Mouse (Mus musculus) myocyte (in vitro differentiated cells): ENCODE data around the gene Grin1.
A peak's percentile ranks its signal among the peaks of the same experiment; 100 is the strongest.

Source experiments
- CEBPB ChIP-seq: IDR thresholded peaks from 2 replicates; pipeline ENCODE4 v1.6.1; 2011; ENCODE audit warnings: mild to moderate bottlenecking, moderate library complexity; ENCODE audit not compliant: poor library complexity, insufficient read depth, severe bottlenecking
- E2F4 ChIP-seq: IDR thresholded peaks from one replicate; pipeline ENCODE4 v1.6.1; 2011; ENCODE audit warnings: mild to moderate bottlenecking, control low read depth, moderate library complexity; ENCODE audit not compliant: insufficient read depth
- MAX ChIP-seq: IDR thresholded peaks from one replicate; pipeline ENCODE4 v1.6.1; 2011; ENCODE audit warnings: low read depth, mild to moderate bottlenecking, control low read depth
- POLR2A ChIP-seq: IDR thresholded peaks from one replicate; pipeline ENCODE4 v1.6.1; 2011; ENCODE audit warnings: low read depth, mild to moderate bottlenecking, control low read depth, moderate library complexity; ENCODE audit not compliant: insufficient read length
- POLR2AphosphoS2 ChIP-seq: IDR thresholded peaks from one replicate; pipeline ENCODE4 v1.6.1; 2011; ENCODE audit warnings: low read depth, control low read depth; ENCODE audit not compliant: insufficient read length
- REST ChIP-seq: IDR thresholded peaks from one replicate; pipeline ENCODE4 v1.6.1; 2011; ENCODE audit warnings: mild to moderate bottlenecking, control low read depth, moderate library complexity; ENCODE audit not compliant: insufficient read depth, insufficient read length
- TCF12 ChIP-seq: IDR thresholded peaks from one replicate; pipeline ENCODE4 v1.6.1; 2011; ENCODE audit warnings: mild to moderate bottlenecking, control low read depth; ENCODE audit not compliant: poor library complexity, insufficient read depth, severe bottlenecking
- TCF3 ChIP-seq: IDR thresholded peaks from one replicate; pipeline ENCODE4 v1.6.1; 2011; ENCODE audit warnings: low read depth, control low read depth; ENCODE audit not compliant: insufficient read length
- USF1 ChIP-seq: IDR thresholded peaks from one replicate; pipeline ENCODE4 v1.6.1; 2011; ENCODE audit warnings: low read depth, mild to moderate bottlenecking, control low read depth, moderate library complexity

DNA sequence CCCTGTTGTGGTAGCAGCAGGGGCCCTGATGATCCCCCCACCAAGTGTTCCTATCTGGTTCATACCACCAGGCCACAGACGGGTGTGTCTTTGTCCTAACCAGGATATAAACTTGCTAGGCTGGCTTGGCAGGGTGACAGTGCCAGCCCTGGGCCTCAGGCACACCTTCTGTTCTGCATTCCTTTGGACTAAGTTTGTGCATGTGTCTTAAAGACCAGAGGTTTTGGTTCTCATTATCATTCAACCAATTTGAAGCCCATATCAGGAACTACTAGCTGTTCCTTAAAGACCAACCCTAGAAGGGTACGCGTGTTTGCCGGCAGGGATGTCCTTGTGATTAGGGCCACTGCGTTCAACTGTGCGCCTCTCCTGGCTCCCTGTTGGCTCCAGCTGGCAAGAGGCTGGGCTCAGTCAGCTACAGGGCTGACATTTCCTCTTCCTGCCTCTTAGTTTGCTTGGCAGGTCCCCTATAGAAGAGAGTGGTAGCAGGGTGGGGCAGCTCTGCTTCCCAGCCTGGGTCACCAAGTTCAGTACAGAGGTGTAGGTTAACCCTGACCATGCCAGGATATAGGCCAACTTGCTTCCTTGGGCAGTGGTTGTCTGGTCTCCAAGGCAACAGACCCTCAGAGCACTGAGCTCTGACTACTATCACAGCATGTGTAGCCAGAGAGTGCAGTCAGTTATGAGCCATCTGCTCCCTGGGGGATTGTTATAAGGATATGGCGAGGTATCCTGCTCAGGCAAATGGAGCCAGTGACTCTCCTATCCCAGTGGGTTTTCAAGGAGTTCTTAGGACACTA is 31.9 kb downstream of the Grin1 start:
- TF ChIP-seq POLR2A (no peak), REST (no peak), TCF3 (no peak), POLR2AphosphoS2 (peak; percentile 24), TCF12 (no peak), CEBPB (no peak), E2F4 (no peak), USF1 (no peak), MAX (no peak)
